Mouse (Mus musculus) midbrain, embryonic 10.5 days (tissue): ENCODE measurements around the gene Cmya5. TPM values are rescaled to one million over a fixed set of nuclear protein-coding genes. Genes with fewer than 3 reads are reported as not detected.
A peak's percentile ranks its signal among the peaks of the same experiment; 100 is the strongest.

ENCODE experiments used
- DNase-seq: peaks from one replicate; pipeline ENCODE4 v3.0.0-alpha.2; 2017; ENCODE audit warnings: low spot score
- H3K27ac ChIP-seq: fragments of 300-500 bp; sonication (generic); replicated peaks from 2 replicates; pipeline ENCODE4 v1.5.1; 2016; ENCODE audit warnings: mild to moderate bottlenecking
- H3K27me3 ChIP-seq: fragments of 300-500 bp; sonication (generic); 2 replicates; pipeline ENCODE4 v1.6.1; 2016; ENCODE audit warnings: low read depth, mild to moderate bottlenecking; ENCODE audit not compliant: poor library complexity, severe bottlenecking
- H3K36me3 ChIP-seq: fragments of 300-500 bp; sonication (generic); 2 replicates; pipeline ENCODE4 v1.6.1; 2016; ENCODE audit warnings: mild to moderate bottlenecking, moderate library complexity
- H3K4me1 ChIP-seq: fragments of 300-500 bp; sonication (generic); 2 replicates; pipeline ENCODE4 v1.6.1; 2016
- H3K4me3 ChIP-seq: fragments of 300-500 bp; sonication (generic); 2 replicates; pipeline ENCODE4 v1.5.1; 2016; ENCODE audit warnings: mild to moderate bottlenecking, moderate library complexity
- H3K9me3 ChIP-seq: fragments of 300-500 bp; sonication (generic); replicated peaks from 2 replicates; pipeline ENCODE4 v1.6.1; 2016; ENCODE audit warnings: mild to moderate bottlenecking
- WGBS: fragments of 180-500 bp; shearing (Covaris S2); methylation state at CpG from one replicate; pipeline ENCODE4 v1.1.7; 2016; 5-methylcytosine and 5-hydroxymethylcytosine counted together
- polyA plus RNA-seq: library from polyadenylated mRNA; unstranded; fragments of >200 nt; fragmentation: Nextera tagmentation; extraction: Ambion mirVana; gene quantifications from 2 replicates; pipeline ENCODE4 v1.2.1, GENCODE M21; 2016

Gene Cmya5
- polyA plus RNA-seq, 1 experiment from 2014 or later, result 0.04 TPM

DNA sequence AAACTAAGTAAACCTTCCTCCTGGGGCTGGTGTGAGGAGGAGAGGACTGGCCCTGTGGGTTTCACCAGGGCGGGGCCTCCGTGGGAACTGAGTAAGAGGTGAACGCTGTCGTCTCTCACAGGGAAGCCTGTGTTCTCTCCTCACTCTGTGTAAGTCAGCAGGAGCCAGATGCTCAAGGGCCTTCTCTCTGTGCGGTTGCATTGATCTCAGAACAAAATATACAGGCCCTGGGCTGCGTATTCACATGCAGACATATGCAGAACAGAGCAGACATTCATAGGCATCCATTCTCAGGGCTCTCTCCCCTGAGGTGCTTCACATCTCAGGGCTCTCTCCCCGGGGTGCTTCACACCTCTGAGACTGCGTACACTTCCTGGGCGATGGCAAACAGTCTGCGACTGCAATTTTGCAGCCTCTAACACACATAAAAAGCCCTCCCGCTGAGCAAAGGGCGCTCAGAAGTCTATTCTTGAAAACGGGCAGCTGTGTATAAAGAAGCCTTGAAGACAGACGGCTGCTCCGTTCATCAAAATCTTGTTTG is 71.6 kb downstream of the Cmya5 start:
- Histone ChIP-seq H3K4me3 (no peak overlapping the region), H3K36me3 (no peaks in the 10 kb centered on the region), H3K9me3 (no peaks in the 10 kb centered on the region), H3K4me1 (peaks cover 13% of the 10 kb centered on the region), H3K27ac (no peak overlapping the region; the same call in 1 of the 2 replicates), H3K27me3 (no peaks in the 10 kb centered on the region)
- WGBS, result 19% methylated on average over 15 of the region's 15 CpGs
- peak; percentile 17 for DNase-seq

GRCm38 (mm10) chr13:93070406-93070805 is 74.1 kb downstream of the Cmya5 start:
- Histone ChIP-seq H3K27ac (no peak overlapping the region), H3K27me3 (no peaks in the 10 kb centered on the region), H3K4me1 (peaks cover 13% of the 10 kb centered on the region), H3K9me3 (no peaks in the 10 kb centered on the region), H3K4me3 (no peak overlapping the region), H3K36me3 (no peaks in the 10 kb centered on the region)
- DNase-seq, result no peak
- whole genome bisulfite sequencing, result 65% methylated on average over 8 of the region's 8 CpGs

GRCm38 (mm10) chr13:93069481-93069880 is 75.0 kb downstream of the Cmya5 start:
- no peak for DNase-seq
- H3K9me3 ChIP-seq, result no peaks in the 10 kb centered on the region
- H3K36me3 ChIP-seq, result no peaks in the 10 kb centered on the region
- H3K27ac ChIP-seq, result no peak overlapping the region
- whole genome bisulfite sequencing, result 60% methylated on average over 4 of the region's 4 CpGs
- no peak overlapping the region for H3K4me3 ChIP-seq
- no peaks in the 10 kb centered on the region for H3K27me3 ChIP-seq
- peaks cover 13% of the 10 kb centered on the region for H3K4me1 ChIP-seq

GRCm38 (mm10) chr13:93068353-93068752 is 76.2 kb downstream of the Cmya5 start:
- Histone ChIP-seq H3K4me1 (peaks cover 7% of the 10 kb centered on the region), H3K4me3 (no peak overlapping the region), H3K36me3 (no peaks in the 10 kb centered on the region), H3K9me3 (no peaks in the 10 kb centered on the region), H3K27me3 (no peaks in the 10 kb centered on the region), H3K27ac (no peak overlapping the region)
- WGBS, result 92% methylated on average over 6 of the region's 6 CpGs
- no peak for DNase-seq

GRCm38 (mm10) chr13:93062860-93063636 is 81.5 kb downstream of the Cmya5 start:
- 92% methylated on average over 13 of the region's 13 CpGs for WGBS
- no peaks in the 10 kb centered on the region for H3K36me3 ChIP-seq
- H3K4me1 ChIP-seq, result no peaks in the 10 kb centered on the region
- DNase-seq, result no peak
- H3K9me3 ChIP-seq, result no peaks in the 10 kb centered on the region
- H3K27ac ChIP-seq, result no peak overlapping the region
- H3K27me3 ChIP-seq, result no peaks in the 10 kb centered on the region
- no peak overlapping the region for H3K4me3 ChIP-seq

DNA sequence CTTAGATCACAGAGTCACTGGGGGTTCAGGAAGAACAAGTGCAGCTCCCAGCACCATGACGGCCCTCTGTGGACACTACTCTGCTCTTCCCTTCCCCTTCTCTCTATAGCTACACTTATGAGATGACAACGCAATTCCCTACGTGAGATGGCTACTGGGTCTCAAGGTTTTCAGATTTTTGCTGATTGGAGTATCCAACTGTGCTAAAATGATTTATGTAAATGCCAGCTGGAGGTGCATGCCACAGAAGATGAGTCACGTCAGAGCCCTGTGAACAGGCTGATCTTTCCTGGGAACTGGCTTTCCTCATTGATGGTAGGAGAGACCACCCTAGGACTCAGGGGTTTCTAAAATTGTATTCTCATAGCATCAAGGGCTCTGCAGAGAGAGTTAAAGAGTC is 83.2 kb downstream of the Cmya5 start:
- WGBS, result 88% methylated on average over 4 of the region's 4 CpGs
- H3K27me3 ChIP-seq, result no peaks in the 10 kb centered on the region
- H3K36me3 ChIP-seq, result no peaks in the 10 kb centered on the region
- H3K4me1 ChIP-seq, result no peaks in the 10 kb centered on the region
- DNase-seq, result no peak
- no peak overlapping the region for H3K4me3 ChIP-seq
- H3K27ac ChIP-seq, result no peak overlapping the region
- no peaks in the 10 kb centered on the region for H3K9me3 ChIP-seq

DNA sequence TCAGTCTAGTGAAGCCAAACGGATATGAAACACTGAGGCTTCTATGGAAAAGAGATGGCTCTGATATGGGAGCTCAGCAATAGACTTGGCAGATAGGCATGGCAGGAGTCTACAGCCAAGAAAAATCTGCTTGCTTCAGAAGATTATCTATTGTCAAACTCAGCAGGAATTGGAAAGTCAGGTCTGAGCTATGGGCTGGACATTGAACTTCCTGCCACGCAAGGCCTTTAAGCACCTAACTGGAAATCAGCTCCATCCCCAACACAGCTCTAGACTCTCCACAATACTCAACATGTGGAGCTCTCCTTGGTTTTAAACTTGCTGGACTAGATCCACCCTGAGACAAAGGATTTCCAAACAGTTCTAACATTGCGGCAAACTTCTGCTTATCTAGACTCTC is 84.1 kb downstream of the Cmya5 start:
- WGBS, result 88% methylated on average over 3 of the region's 3 CpGs
- H3K4me1 ChIP-seq, result no peaks in the 10 kb centered on the region
- no peak for DNase-seq
- no peak overlapping the region for H3K4me3 ChIP-seq
- H3K27me3 ChIP-seq, result no peaks in the 10 kb centered on the region
- H3K9me3 ChIP-seq, result no peaks in the 10 kb centered on the region
- no peaks in the 10 kb centered on the region for H3K36me3 ChIP-seq
- no peak overlapping the region for H3K27ac ChIP-seq

DNA sequence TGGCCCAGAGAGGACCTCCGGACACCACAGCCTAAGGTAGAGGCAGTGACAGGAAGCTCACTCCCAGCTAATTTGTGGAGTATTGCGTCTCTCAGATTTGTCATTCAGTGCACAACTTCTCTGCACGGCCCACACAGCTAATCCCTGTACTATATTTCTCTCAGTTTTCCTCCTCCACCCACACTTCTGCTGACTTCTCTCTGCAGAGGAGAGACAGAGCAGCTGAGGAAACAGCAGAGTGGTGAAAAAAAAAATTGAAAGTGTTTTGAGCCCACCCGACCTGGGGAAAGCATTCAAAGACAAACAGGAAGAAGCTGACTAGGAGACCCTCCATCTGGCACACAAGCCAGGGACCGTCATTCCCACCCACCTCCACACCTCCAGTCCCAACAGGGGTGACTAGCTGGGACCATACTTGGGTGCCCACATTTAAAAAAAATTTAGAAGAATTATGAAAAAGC is 85.9 kb downstream of the Cmya5 start:
- no peak for DNase-seq
- Histone ChIP-seq H3K4me3 (no peak overlapping the region), H3K27ac (no peak overlapping the region), H3K27me3 (no peaks in the 10 kb centered on the region), H3K36me3 (no peaks in the 10 kb centered on the region), H3K9me3 (no peaks in the 10 kb centered on the region), H3K4me1 (no peaks in the 10 kb centered on the region)
- 84% methylated on average over 5 of the region's 5 CpGs for WGBS

GRCm38 (mm10) chr13:93057492-93058260 is 86.8 kb downstream of the Cmya5 start:
- no peaks in the 10 kb centered on the region for H3K27me3 ChIP-seq
- H3K27ac ChIP-seq, result no peak overlapping the region
- no peaks in the 10 kb centered on the region for H3K4me1 ChIP-seq
- no peaks in the 10 kb centered on the region for H3K9me3 ChIP-seq
- WGBS, result 91% methylated on average over 7 of the region's 7 CpGs
- H3K36me3 ChIP-seq, result no peaks in the 10 kb centered on the region
- no peak overlapping the region for H3K4me3 ChIP-seq
- peak; percentile 2 for DNase-seq

DNA sequence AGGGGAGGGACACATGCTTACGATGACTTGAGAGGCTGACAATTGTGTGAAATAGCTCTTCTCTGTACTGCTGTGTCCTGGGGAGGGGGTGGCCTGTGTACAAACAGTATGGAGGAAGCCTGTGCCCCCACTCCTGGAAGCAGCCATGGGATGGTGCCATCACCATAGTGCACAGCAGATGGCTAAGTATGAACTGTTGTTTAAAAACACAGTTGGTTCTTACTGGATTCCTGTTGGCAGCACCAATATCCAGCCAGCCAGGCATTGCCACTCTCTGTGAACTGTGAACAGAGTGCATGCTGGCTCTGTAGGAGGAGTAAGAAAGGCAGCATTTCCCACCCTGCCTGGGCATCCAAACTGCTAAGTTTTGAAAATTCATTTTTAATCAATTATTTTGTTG is 88.4 kb downstream of the Cmya5 start:
- WGBS, result 89% methylated on average over 1 of the region's 1 CpGs
- H3K27me3 ChIP-seq, result no peaks in the 10 kb centered on the region
- H3K9me3 ChIP-seq, result no peaks in the 10 kb centered on the region
- no peak overlapping the region for H3K4me3 ChIP-seq
- no peak for DNase-seq
- H3K27ac ChIP-seq, result no peak overlapping the region
- H3K36me3 ChIP-seq, result no peaks in the 10 kb centered on the region
- no peaks in the 10 kb centered on the region for H3K4me1 ChIP-seq

- H3K4me1 ChIP-seq, result no peaks in the 10 kb centered on the region
- no peak overlapping the region for H3K27ac ChIP-seq
- H3K27me3 ChIP-seq, result no peaks in the 10 kb centered on the region
- no peak for DNase-seq
- H3K9me3 ChIP-seq, result no peaks in the 10 kb centered on the region
- H3K4me3 ChIP-seq, result no peak overlapping the region
- H3K36me3 ChIP-seq, result no peaks in the 10 kb centered on the region
- WGBS, result 83% methylated on average over 5 of the region's 5 CpGs
Measured at GRCm38 (mm10) chr13:93051483-93051882, 93.0 kb downstream of the Cmya5 start.

DNA sequence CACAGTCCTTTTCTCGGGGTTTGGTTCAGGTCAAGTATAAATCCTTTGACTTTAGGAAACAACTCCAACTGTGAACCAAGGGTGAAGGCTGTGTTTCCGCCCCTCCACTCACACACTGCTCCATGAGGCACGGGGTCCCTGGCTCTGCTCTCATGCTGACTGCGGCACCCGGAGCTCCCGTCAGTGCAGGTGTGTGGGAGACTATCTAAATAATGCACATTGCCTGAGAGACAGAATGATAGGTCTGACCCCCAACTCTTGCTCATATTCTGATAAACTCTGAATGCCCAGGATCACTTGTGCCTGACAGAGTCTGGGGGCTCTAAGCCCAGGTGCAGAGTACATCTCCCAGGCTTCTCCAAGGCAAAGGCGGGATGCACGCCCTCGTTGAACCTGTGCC is 103.5 kb downstream of the Cmya5 start:
- no peak for DNase-seq
- 85% methylated on average over 9 of the region's 9 CpGs for WGBS
- Histone ChIP-seq H3K27ac (0 out of 2 replicates have a peak overlapping the region, but pooled peaks have one; percentile 3), H3K36me3 (no peaks in the 10 kb centered on the region), H3K27me3 (no peaks in the 10 kb centered on the region), H3K9me3 (no peaks in the 10 kb centered on the region), H3K4me1 (peaks cover 4% of the 10 kb centered on the region; the same call in 1 of the 2 replicates), H3K4me3 (no peak overlapping the region)

GRCm38 (mm10) chr13:93036218-93036617 is 108.3 kb downstream of the Cmya5 start:
- H3K4me3 ChIP-seq, result no peak overlapping the region
- H3K36me3 ChIP-seq, result no peaks in the 10 kb centered on the region
- H3K4me1 ChIP-seq, result peaks cover 5% of the 10 kb centered on the region; the same call in 1 of the 2 replicates
- no peak for DNase-seq
- 48% methylated on average over 4 of the region's 4 CpGs for WGBS
- H3K27ac ChIP-seq, result 0 out of 2 replicates have a peak overlapping the region, but pooled peaks have one; percentile 28
- no peaks in the 10 kb centered on the region for H3K9me3 ChIP-seq
- H3K27me3 ChIP-seq, result no peaks in the 10 kb centered on the region
